Mouse (Mus musculus): ENCODE results near the gene Glrp1.

DNA sequence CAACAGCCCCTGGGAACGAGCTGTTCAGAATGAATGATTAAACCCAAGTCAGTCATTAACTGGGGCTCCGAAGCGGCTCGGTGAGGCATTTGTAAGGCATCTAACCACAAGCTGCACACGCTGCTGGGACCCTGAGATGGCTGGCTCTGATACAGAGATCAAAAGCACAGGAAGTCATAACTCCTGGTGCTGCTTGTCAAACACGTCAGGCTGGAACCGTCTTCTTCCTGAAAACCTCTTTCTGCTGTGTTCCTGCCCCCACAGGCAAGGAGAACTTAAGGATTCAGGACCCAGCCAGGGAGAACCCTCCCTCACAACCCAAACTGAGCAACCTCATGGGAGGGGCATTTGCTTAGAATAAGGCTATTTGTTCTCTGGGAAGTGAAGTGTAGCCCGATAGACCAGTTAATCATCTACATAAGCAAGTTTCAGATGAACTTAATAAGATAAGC, 34.3 kb downstream of the Glrp1 start:
- no peak for TF ChIP-seq CTCF (IDR thresholded peaks at IDR 0.05; ENCODE audit: extremely low read depth, insufficient read depth, low read length)
- TF ChIP-seq POLR2A (IDR thresholded peaks at IDR 0.05; ENCODE audit: extremely low read depth, insufficient read depth, low read length): no peak

All from cortical plate, adult 2 months (tissue).